Mouse (Mus musculus) c-Kit-negative CD71-positive TER-119-positive erythroid progenitor cells, embryonic 14.5 days (primary cell): ENCODE data around the gene Atp6v1c2.

Experiments used
- DNase-seq: peaks from one replicate; pipeline ENCODE4 v3.0.0-alpha.2; 2013; ENCODE audit warnings: low read depth, low spot score

The Atp6v1c2 gene

DNA sequence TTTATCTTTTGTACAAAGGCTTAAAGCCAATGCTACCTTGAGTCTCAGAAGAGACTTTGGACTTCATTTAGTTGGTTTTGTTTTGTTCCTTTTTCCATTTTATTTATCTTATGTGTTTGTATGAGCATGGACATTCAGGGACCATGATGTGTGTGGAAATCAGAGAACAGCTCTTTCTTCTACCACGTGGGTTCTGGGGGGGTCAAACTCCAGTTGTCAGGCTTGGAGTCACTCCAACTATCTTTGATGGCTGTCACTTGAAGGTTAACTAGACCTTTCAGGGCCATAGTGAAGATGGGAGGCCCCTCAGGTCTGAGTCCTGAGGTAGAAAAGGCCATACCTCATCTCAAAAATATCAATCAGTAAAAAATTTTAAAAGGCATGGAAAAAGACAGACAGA, 4.3 kb upstream of the Atp6v1c2 start:
- DNase-seq = no peak

DNA sequence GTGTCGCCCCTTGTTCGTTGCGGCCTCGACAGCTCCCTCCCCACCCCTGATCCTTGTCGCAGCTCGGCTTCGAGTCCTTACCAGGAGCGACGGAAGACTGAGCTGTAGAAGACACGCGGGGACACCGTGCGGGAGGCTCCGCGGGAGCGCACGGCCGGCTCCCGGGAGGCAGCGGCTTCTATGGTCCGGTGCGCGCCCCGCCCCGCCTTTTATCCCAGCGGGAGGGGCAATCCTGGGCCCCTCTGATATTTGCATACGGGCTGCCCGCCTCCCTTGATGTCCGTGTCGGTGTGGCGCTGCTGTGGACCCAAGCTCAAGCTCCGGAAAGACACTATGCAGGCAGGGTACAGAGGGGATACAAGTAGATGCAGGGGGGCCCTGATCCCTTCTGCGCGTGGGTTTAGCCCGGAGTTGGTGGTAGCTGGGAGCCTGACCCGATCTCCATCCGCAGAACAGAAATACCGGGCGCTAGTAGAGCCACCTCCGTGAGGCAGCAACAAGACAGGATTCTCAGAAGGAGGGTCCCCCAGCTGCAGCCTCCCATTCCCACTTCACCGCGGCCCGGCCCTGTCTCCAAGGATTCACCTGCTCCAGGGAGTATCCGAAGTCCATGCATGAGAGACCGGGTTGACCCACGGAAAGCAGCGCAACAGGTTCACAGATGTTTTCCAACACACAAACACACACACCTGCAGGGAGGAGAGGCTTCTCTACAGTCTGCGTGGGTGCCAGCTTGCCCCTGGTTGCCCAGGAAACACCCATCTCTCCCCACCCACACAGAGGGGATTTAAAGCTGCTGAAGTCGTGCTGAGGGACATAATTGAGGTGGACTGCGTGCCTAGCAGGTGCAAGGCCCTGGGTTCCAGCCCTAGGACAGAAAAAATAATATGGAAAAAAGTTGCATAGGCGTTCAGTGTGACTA, 4.3 kb downstream of the Atp6v1c2 start:
- DNase-seq = no peak

DNA sequence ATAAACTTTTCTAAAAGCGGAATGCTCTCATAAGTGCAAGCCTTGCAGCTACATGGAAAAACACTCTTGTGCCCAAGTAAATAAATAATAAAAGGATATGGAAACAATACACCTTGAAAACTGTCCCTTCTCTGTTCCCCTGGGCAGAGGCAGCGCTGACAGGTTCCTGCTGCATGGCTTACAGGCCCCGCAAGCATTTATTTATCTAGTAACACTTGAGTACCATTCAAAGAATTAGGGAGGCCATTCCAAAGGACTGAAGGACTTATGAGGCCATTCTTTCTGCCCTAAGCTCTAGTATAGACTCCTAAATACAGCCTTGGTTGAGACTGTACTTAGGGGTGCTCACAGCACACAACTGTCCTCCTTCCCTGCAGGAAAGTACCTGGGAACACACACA, 10.7 kb downstream of the Atp6v1c2 start:
- DNase-seq = no peak

DNA sequence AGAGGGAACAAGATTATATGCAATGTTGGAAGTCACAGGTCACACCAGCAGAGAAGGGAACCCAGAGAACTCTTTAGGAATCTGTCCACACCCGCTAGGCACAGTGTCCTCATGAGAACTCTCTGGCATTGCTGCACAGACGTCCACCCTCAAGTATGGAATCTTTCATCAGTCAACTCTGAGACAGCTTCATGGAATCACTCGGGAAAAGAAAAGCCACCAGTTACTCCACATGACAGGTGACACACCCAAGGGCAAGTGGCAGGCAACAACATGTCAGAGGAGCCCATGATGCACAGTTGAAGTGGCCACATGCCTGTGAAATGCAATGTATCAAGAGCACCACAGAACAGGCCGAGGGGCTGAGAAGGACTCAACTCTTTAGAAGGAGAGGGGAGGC, 11.2 kb downstream of the Atp6v1c2 start:
- DNase-seq = no peak

DNA sequence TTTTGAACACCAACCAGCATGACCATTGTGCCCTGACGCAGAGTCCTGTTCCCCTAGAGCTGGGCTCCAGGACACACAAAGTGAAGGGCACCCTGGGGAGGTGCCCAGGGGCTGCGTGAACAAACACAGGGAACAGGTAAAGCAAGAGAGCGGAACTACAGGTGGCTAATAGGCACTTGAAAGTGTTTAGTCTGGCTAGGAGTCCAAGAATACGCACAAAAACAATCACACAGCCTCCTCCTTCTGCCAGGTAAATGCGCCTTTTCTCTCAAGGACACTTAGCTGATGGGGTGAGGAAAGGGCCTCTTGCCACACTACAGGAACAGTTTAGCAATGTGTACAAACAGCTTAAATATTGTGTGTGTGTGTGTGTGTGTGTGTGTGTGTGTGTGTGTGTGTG, 13.1 kb downstream of the Atp6v1c2 start:
- no peak for DNase-seq

DNA sequence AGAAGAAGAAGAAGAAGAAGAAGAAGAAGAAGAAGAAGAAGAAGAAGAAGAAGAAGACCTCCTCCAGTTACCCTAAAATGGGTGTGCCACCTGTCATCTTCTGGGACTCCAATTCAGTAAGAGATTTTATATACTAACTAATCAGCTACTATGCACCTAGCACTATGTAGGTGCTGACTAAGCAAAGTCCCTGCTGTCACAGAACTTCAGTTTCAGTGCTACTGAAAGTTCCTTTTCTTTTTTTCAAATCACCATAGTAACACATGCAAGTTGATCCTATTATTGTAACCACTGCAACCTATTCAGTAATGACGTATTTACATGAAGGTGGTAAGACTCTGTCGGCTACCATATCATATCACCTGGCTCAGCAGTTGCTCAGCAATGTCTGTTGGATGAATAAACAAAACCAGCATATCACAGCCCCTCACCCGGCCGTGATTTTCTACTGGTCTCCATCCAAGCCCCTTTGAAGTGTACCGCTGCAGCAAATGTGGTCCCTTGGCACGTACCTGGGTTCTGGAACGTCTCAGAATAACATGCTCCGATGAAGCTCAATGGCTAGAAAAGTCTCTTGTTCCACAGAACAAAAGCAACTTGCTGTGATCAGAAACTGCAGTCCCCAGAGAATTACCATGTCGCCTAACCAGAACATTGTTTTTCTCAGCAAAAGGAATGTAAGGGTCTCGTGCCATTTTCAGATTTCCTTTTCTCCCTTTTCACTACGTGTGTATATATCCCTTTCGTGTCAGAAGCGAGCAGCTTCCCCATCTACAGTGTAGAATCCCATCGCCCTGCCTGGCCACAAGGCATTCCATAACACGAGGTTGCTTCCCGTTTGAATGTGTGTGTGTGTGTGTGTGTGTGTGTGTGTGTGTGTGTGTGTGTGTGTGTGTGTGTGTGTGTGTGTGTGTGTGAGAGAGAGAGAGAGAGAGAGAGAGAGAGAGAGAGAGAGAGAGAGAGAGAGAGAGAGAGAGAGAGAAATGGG, 18.0 kb downstream of the Atp6v1c2 start:
- no peak for DNase-seq

DNA sequence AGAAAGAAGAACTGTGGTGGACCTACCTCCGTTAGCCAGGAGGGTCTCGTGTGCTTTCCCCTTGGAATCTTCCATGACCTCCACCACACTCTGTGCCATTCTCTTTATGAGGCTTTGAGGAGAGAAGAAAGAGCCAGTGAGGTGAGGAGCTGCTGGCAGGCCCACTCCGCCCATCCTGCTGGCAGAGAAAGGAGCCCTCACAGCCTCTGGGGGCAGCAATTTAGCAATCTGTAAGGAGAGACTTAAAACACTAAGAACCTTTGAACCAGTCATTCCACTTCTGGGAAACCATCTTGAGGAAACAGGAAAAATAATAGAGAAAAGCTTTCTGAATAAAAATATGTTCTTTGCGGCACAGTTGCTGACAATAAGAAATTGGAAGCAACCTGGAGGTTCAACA, 20.9 kb downstream of the Atp6v1c2 start:
- DNase-seq = no peak

DNA sequence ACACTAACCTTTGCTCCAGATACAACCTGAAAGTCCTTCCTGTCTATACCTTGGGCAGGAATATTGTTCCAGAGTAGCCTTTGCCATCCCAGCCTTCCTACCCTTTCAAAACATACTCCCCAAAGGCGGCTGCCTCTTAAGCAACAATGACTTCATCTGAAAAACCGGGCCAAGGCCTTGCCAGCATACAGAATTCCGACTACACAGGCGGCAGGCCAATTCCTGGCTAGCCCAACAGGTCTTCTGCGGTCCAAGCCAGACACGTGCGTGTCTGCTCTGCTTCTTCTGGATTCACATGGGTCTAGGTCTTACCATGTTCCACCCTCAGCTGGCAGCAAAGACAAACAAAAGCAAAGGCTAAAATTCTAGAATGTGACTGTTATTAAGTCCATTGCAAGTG, 23.7 kb downstream of the Atp6v1c2 start:
- no peak for DNase-seq

DNA sequence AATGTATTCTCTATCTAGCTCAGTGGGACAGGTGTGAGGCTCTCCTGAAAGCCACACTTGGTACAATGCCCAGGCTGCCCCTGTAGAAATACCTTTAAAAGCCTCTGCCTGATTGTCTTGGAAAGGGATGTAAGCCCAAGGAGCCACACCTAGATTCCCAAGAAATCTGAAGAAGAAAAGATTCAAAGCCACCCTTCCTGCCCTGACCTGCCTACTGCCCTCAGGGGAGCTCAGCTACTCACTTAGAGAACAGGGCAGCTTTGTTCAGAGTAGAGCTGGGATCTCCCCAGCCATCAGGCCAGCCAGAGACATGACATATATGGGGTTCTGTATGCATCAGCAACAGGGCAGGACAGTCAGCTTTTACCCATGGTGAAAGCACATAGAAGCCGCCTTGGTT, 29.3 kb downstream of the Atp6v1c2 start:
- DNase-seq = no peak

DNA sequence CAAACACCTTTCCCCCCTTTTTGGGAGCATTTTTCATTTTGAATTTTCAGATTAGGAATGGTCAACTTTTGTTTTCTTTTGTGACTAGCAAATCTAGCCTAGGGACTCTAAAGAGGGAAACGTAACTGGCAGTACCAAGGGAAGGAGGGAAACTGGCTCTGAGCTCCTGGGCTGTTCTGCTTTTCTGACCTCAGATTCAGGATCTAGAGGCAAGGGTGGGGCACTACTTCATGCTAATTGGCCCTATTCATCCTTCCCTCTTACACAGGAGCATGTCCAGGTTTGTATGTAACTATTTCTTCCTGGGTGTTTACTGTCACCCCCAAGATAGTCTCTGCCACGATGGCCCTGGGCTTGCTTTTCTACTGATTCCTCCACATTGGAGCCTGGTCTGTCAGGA, 32.3 kb downstream of the Atp6v1c2 start:
- DNase-seq = no peak

DNA sequence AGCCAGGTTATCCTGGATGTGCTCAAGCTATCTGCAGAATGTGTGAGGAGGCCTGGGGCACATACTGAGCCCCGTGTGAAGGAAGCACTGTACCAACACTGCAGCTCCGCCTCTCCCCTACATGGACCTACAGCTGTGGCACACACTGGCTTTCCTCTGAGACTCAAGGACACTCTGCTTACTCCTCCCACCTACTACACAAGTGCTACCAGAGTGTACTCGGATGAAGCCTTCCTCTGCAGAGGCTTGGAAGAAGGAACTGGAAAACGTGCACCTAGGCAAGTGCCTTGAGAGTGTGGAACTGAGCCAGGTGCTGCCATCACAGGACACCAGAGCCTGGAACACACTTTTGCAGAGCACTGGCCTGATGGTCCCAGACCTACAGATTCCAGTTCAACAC, 38.6 kb downstream of the Atp6v1c2 start:
- no peak for DNase-seq

DNA sequence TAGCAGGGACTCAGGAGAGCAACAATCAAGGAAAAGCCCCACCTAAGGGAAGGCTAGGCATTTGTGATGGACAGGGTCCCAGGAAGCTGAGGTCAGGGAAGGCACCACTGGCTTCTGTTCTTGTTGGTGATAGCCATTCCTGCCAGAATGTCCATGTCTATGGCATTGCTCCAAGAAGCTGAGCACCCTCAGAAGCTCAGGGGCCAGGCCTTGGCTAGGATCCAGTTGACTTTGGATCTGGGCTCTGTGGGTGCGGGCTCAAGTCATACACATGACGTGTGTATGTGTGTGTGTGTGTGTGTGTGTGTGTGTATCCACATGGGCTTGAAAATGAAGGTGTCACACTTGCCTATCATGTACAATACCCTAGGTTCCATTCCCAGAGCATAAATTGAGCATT, 39.2 kb downstream of the Atp6v1c2 start:
- no peak for DNase-seq

DNA sequence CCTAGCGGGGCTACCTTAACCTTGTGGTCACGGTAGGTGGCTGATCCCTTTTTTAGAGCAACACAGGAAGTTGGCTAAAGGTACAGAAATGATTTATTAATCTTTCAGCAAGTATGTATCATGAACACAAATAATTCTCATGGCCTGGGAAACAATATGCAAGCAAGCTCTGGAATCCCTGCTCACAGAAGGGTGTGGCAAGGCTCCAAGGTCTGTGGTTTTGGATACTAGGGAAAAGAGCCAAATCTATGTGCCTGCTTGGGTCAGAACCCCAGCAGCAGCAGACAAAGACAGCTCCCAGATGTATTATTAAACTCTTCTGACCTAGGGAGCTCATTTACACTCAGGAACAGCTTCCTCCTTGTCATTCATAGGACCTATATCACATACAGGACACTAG, 40.1 kb downstream of the Atp6v1c2 start:
- no peak for DNase-seq

DNA sequence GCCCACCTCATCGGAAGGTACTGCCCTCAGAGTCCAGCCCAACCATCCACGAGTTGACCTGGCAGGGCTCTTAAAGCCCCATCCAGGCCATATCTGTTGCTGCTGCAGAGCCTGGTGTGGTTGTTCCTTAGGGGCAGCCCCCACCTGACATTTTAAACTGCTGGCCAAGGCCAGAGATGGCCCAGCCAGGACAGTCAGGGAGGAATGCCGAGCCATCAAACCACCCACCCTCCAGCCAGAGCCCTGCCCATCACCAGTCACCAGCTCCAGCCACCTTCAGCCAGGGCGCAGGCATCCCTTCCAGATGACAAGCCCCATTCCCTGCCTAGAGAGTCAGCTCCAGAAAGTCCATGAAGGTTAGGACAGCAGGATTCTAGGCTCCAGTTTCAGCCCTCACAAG, 40.7 kb downstream of the Atp6v1c2 start:
- no peak for DNase-seq

DNA sequence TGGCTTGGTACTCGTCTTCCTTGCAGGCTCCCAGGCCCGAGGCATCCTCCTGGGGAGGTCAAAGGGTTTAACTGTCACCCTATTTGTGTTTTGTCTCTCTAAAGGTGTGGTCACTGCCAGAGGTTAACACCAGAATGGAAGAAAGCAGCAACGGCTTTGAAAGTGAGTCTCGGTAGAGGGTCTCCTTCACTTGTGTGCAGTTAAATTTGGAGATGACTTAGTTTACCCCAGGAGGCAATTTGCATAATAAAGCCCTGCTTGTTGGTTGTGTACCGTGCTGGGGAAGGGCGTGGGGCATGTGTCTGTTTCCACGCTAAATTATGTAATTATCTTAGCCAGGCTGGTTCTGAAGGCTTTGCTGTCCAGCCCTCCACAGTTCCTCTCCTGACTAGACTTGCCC, 55.3 kb downstream of the Atp6v1c2 start:
- DNase-seq = no peak

DNA sequence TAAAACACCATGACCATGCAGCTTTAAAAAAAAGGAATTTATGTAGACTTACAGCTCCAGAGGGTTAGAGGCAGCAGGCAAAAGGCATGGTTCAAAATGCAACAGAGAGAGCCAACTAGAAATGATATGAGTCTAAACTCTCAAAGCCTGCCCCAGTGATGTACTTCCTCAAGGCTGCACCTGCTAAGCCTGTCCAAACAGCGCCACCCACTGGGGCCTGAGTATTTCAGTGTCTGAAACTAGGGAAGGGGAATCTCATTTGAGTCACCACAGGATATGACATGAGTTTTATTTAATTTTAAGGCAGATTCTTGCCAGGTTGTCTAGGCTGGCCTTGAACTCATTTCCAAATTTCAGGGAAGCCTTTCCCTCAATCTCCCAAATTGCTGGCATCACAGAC, 57.9 kb downstream of the Atp6v1c2 start:
- DNase-seq = no peak

DNA sequence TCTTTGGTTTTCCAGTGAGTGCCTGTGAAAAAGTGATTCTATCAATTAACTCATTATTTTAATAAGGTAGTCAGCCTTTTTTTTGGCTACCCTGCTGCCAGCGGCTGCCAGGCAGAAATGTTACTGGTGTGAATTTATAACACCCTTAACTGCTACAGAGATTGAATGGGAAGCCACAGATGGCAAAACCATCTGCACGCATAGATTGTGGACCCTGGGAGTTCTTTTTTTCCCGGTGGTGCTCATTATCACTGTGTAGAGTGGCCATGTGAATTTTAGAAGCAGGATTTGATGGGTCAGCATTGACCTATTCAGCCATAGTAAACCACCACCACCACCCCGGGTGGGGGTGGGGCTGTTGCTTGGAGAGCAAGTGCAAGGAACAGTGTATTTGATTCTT, 61.8 kb downstream of the Atp6v1c2 start:
- DNase-seq = no peak

DNA sequence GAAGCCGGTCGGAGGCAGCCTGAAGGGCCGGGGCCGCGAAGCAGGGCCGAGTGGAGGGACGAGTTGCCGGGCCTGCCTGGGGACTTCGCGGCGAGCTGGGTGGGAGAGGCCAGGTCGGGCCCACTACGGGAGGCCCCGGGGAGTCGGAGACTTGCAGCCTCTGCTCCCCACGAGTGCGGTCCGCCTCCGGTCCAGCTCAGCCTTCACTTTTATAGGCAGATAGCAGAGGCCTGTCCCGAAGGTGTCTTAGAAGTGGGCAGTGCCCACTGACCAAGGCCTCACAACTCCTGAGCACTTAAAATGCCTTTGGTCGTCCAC, 62.5 kb downstream of the Atp6v1c2 start:
- no peak for DNase-seq

DNA sequence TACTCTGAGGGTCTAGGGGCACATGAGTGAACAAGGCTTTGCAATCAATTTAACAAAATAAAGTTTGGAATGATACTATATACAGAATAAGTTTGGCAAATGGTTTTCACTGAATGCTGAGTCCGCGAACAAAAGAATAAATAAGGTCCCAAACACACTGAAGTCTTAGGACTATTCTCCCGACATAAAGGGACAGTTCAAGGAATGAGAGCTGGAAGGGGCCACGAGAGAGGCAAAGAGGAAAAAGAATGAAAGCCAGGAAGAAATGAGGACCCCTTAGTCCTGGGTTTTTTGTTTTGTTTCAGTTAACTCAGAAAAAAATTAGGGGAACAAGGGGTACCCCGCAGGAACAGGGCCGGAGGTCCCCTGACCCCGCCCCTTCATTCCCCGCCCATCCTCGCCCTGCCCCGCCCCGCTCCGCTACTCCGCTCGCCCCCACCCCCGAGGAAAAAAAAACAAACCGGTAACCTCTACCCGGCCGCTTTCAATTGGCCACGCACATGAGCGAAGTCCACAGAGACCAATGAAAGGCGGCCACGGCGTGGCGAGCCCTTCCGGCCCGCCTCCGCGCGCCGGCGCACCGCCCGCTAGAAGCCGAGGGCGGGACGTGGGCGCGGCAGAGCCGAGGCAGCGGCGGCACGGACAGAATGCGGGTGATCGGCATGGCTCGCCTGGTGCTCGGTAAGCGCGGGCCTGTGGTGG, 63.0 kb downstream of the Atp6v1c2 start, which contains the start of gene Pdia6:
Pdia6 (plus strand) TSS at position 575 of the 702 bp plus-strand sequence.
- peak; percentile 92 for DNase-seq

DNA sequence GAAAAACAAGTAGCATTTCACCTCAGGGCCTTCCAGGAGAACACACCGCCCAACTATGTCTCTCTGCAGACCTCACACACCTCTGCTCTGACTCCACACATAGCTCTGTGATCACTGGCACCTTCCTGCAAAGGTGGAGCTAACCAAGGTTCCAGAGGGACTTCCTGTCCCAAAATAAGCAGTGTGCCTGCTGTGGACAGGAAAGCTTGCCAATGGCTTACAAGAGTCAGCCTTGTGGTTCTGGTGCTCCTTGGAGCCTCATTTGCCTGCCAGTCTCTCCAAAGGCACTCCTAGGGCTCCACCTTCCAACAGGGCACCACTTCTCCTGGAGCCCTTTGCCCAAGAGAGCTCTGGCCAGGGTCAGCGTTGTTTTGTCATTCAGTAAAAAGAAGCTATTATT, 64.3 kb downstream of the Atp6v1c2 start:
- DNase-seq = no peak

DNA sequence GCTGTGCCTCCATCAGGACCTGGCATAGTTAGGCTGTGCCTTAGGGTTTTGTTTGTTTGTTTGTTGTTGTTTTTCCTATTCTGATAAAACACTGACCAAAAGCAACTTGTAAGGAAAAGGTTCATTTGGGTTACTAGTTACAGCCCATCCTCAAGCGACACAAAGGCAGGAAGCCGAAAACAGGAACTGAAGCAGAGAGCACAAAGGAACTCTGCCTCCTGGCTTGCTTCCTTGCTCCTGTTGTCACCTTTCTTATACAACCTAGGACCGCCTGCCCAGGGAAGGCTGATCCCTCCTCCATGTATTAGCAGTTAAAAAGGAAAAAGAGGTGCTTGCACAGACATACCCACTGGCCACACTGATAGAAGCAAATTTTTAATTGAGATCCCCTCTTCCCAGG, 65.3 kb downstream of the Atp6v1c2 start:
- DNase-seq = no peak

DNA sequence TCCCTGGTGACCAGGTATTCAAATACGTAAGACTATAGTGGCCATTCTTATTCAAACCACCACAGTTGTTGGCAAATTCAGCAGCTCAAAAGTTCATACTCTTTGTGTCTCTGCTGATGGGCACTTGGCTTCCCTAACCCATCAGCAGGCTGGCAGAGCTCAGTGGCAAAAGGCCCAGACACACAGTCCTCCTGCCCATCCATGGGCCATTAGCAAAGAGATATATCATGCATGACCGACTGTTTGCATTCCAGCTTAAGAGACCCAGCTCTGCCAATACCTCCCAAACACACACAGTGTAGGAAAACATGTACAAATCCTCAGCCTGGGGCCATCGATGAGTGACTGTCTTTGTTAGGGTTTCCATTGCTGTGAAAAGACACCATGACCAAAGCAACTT, 68.2 kb downstream of the Atp6v1c2 start:
- DNase-seq = no peak
